Mouse (Mus musculus): ENCODE results near the gene Cebpzos.

DNA sequence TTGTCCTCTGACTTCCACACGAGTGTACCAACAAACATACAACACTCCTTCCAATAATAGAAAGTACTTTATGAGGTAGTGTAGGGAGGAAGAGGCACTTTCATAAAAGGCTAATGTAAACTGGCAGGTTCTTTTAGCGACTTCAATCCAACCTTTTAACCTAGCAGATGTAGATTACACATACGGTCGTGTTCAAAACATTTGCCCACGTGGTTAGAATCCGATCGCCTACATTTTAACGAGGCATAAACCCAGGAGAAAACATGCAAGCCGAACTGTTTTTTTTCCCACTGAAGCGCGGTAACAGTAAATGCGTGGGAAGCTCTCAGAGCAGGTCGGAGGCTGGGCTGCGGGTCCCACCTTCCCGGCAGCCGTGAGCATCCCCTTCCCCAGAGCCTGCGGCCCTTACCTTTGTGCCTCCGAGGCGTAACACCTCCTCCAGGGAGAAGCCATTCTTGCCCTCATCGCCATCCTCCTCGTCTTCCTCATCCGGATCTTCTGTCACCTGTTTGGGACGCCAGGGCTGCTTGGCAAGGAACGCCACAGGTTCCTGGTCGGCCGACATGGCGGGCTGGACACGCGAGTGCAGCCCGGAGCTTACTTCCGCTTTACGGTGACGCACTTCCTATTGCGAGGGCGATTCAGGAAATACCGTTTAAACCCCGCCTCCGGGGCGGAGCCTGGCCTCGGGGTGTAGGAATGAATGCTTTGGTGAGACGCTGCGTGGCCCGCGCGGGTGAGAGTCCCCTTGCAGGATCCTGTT lies 20.3 kb downstream of the Cebpzos start, which contains the start of the genes Cebpz and Ndufaf7:
- no peak for TF ChIP-seq CTCF (IDR thresholded peaks at IDR 0.05; ENCODE audit: low read depth)
- no peak for TF ChIP-seq EP300 (optimal IDR thresholded peaks at IDR 0.05)
